Mouse (Mus musculus) cerebellum, adult 2 months (tissue): ENCODE measurements around the gene Tnip2. TPM values are rescaled to one million over a fixed set of nuclear protein-coding genes. Genes with fewer than 3 reads are reported as not detected.
A peak's percentile ranks its signal among the peaks of the same experiment; 100 is the strongest.

Experiments used
- DNase-seq, 2 experiments: peaks; one replicate each; pipeline ENCODE4 v3.0.0; 2021
- H3K27ac ChIP-seq: fragments of 200-500 bp; 2 replicates; pipeline ENCODE4 v1.5.1; 2012; ENCODE audit warnings: low read length, control low read depth, inconsistent platforms; ENCODE audit not compliant: insufficient read depth
- H3K27me3 ChIP-seq: fragments of 200-500 bp; 2 replicates; pipeline ENCODE4 v1.6.1; 2012; ENCODE audit warnings: inconsistent platforms, mild to moderate bottlenecking, low read length, moderate library complexity; ENCODE audit not compliant: control insufficient read depth, insufficient read depth
- H3K4me1 ChIP-seq: fragments of 200-500 bp; 2 replicates; pipeline ENCODE4 v1.6.1; 2011; ENCODE audit warnings: low read length; ENCODE audit not compliant: control insufficient read depth, insufficient read depth
- H3K4me3 ChIP-seq: fragments of 200-500 bp; replicated peaks from 2 replicates; pipeline ENCODE3; 2011; ENCODE audit warnings: mild to moderate bottlenecking, low read depth, low read length, control low read depth; ENCODE audit not compliant: insufficient read depth
- CTCF ChIP-seq: fragments of 200-500 bp; IDR thresholded peaks from 2 replicates; pipeline ENCODE4 v1.5.1; 2011; ENCODE audit warnings: low read depth, mild to moderate bottlenecking, control low read depth, low read length, moderate library complexity, borderline replicate concordance; ENCODE audit not compliant: insufficient read depth
- POLR2A ChIP-seq: fragments of 200-500 bp; IDR thresholded peaks from 2 replicates; pipeline ENCODE4 v1.6.1; 2011; ENCODE audit warnings: low read length, control low read depth, borderline replicate concordance; ENCODE audit not compliant: insufficient read depth
- WGBS: fragments of 180-500 bp; shearing (Covaris S2); methylation state at CpG from one replicate; pipeline ENCODE4 v1.1.7; 2018; 5-methylcytosine and 5-hydroxymethylcytosine counted together
- polyA plus RNA-seq: library from polyadenylated mRNA; depleted of rRNA; stranded (reverse); fragments of >200 nt; gene quantifications from 2 replicates; pipeline ENCODE4 v1.2.3, GENCODE M21; 2012

Tnip2 gene
- polyA plus RNA-seq, 1 experiment = 10.0 TPM

DNA sequence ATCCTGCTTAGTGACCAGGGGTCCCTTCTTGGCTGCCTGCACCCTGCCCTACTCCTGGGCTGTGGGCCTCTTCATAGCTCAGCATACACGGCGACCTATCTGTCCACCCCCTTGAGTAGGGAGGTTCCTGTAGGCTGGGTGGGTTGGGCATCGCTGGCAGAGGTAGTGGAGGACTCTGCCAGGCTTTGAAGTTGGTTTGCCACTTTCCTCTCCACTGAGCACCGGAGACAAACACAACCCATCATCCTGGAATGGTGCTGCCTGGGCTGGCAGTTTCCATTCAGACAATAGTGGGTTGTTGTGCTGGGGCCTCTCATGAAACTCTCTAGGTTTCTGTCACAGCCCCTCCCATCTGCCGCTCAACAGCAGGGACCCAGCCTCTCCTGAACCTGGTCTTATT is 16.3 kb upstream of the Tnip2 start:
- no peaks in the 10 kb centered on the region for H3K27me3 ChIP-seq
- H3K27ac ChIP-seq = no peak overlapping the region
- H3K4me3 ChIP-seq = no peak overlapping the region
- TF ChIP-seq CTCF (no peak), POLR2A (no peak)
- DNase-seq = no peak
- 0 out of 2 replicates have a peak, but pooled peaks cover under 1% of the 10 kb centered on the region for H3K4me1 ChIP-seq
- WGBS = 38% methylated on average over 5 of the region's 5 CpGs

DNA sequence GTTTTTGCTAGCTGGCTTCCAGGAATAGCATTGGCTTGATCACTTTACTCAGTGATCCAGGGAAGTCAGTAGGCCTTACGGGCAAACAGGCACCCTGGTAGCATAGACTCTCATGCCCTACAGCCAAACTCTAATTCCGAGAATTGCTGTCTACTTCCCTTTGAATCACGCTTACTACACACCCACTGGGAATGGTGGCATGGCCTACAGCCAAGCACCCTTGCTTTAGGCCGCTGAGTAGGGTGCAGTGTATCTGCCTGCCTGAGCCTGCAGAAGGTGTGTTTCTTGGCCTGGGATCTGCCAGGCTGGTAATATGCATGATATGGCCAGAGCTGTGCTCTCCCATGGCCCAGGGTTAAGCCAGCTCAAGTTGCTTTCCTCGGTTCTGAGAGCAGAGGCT is 14.9 kb upstream of the Tnip2 start:
- 75% methylated on average over 5 of the region's 5 CpGs for WGBS
- DNase-seq = no peak
- Histone ChIP-seq H3K4me3 (no peak overlapping the region), H3K27ac (no peak overlapping the region), H3K27me3 (no peaks in the 10 kb centered on the region), H3K4me1 (no peaks in the 10 kb centered on the region)
- TF ChIP-seq CTCF (no peak), POLR2A (no peak)

DNA sequence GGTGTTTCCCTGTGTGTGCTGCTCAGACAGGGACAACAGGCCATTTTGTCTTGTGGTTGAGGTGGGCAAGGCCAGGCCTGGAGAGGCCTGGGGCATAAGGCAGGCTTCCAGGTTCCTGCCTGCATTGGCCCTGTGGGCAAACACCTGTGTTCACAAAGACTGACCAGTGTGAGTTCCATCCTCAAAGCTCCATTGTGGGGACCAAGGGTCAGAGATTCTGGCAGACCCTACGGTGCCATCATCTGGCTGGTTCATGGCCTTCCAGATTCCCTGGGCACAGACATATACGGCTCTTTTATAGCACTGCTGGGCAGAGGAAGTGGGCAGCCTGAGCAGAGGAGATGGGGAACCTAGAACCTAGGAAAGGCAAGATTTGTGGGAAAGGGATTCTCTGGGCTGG is 13.6 kb upstream of the Tnip2 start:
- no peak for DNase-seq
- Histone ChIP-seq H3K4me1 (no peaks in the 10 kb centered on the region), H3K27me3 (no peaks in the 10 kb centered on the region), H3K4me3 (no peak overlapping the region), H3K27ac (no peak overlapping the region)
- whole genome bisulfite sequencing = 83% methylated on average over 2 of the region's 2 CpGs
- no peak for TF ChIP-seq CTCF
- no peak for TF ChIP-seq POLR2A

DNA sequence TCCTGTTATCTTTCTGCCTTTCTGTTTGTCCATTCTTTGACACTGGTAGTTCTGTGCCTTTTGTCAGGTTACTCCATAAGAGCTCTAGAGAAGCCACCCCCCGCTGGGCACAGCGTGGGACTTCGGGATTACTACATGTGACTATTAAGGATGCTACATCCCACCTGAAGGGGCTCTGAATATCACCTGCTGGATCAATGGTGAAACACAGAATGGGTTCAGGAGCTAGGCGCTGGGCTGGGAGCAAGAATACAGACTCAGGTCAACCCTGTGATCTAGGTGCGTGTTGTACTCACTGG is 12.6 kb upstream of the Tnip2 start:
- 52% methylated on average over 5 of the region's 5 CpGs for WGBS
- TF ChIP-seq POLR2A = no peak
- TF ChIP-seq CTCF = no peak

DNA sequence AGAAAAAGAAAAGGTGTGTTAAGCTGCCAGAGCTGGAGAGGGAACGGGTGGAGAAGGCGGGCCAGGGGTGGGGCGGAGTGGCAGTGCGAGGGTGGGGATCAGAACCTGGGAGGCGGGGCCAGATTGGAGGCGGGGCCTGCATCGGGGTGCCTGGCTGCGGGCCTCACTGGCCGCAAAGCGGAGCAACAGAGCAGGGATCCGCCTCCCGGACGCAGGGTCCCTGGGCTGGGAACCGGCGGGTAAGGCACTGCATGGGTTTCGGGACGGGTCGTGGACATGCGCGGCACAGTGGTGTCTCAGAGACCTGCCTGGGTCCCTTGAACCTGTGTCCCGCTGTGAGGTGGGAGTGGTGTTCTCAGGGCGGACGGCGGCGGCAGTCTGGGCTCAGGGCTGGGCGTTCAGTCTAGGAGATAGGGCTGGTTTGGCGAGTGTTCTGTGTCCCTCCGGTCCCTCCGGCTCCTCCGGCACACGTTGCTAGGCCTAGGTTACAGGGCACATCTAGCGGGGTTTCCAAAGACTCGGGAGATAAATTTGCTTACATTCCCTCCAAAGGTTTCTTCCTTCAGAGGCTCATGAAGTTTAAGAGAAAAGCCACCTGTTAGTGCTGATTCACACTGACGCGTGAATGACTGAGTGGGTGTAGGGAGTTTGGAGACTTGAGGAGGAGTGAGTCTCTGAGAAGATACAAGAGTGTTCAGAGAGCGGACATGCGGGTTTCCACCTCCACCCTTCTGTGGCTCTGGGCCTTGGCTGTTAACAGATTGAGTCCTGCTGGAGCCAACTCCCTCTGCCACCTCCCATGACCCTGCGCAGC is 12.1 kb upstream of the Tnip2 start, which contains the start of gene Sh3bp2:
Sh3bp2 (plus strand) TSS at position 176 of the 814 bp plus-strand sequence.
- H3K4me3 ChIP-seq = peak within 1 kb of the TSS; percentile 60
- H3K27ac ChIP-seq = no peak within 1 kb of the TSS
- no peaks in the 10 kb centered on the region for H3K4me1 ChIP-seq
- no peaks in the 10 kb centered on the region for H3K27me3 ChIP-seq
- DNase-seq = peak; percentile 84 to 87
- TF ChIP-seq POLR2A (no peak), CTCF (no peak)
- 4% methylated on average over 38 of the region's 38 CpGs for WGBS

More for the DNA sequence above, 12.6 kb upstream of the Tnip2 start:
- DNase-seq = no peak
- Histone ChIP-seq H3K27me3 (no peaks in the 10 kb centered on the region), H3K4me1 (no peaks in the 10 kb centered on the region), H3K4me3 (no peak overlapping the region), H3K27ac (no peak overlapping the region)

DNA sequence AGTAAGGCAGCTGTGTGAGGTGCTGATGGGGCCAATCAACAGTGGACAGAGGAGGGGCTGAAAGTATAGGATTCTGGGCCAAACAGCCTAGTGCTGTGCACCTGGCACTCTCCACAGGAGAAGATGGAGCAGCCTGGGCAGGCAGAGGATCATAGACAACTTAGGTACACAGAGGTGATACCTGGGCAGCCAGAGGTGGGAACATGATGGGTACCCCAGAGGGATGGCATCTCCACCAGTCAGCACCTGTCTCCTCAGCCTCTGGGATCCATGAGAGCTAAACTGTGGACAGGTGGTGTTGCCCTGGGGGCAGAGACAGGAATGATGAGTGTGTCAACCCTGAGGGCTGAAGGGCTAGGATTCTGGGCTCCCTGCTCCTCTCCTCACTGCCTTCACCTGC is 10.7 kb upstream of the Tnip2 start:
- TF ChIP-seq POLR2A (no peak), CTCF (no peak)
- Histone ChIP-seq H3K4me1 (no peaks in the 10 kb centered on the region), H3K27me3 (no peaks in the 10 kb centered on the region), H3K27ac (no peak overlapping the region), H3K4me3 (no peak overlapping the region)
- no peak for DNase-seq

DNA sequence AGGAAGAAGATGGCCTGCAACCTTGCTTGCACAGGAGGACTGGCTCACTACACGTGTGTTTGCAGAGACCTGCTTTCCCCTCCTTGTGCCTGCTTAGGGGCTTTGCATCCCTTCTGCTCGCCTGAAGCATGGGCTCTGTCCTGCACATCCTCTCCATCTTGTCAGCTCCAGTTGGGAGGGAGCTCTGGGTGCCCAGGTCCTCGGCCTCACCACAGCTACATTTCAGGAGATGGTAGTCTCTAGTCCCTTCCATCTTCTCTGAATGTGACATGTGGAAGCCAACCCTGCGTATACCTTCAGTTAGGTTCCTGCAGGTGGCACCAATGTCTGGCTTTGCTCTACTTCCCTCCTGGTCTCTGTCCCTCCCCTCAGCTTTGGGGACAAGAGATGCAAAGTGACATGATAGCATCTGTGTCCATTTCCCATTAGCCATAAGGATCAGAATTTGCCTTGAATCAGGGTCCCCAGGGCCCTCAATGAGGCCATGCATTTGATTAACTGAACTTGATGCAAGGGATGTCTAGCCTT is 10.2 kb upstream of the Tnip2 start:
- Histone ChIP-seq H3K4me1 (no peaks in the 10 kb centered on the region), H3K27me3 (no peaks in the 10 kb centered on the region), H3K4me3 (no peak overlapping the region), H3K27ac (no peak overlapping the region)
- WGBS = 79% methylated on average over 4 of the region's 4 CpGs
- DNase-seq = no peak
- no peak for TF ChIP-seq CTCF
- TF ChIP-seq POLR2A = no peak

DNA sequence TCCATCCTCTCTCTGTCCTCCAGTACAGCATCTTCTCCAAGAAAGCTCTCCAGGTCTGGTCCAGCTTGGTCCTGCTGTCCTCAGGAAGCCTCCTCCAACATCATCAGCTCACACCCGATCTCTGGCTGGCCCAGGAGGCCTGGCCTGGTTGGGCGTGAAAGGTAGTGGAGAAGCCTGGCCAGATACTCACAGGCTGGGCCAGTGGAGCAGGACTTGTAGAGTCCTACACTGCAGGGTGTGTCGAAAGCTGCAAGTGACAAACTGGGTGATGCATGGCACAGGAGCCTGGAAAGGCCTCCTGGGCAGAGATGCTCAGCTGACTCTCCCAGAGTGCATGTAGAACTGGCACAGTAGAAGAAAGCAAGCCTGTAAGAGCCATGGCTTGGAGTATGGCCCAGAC is 7.5 kb upstream of the Tnip2 start:
- DNase-seq = no peak
- Histone ChIP-seq H3K4me1 (no peaks in the 10 kb centered on the region), H3K27ac (no peak overlapping the region), H3K4me3 (no peak overlapping the region), H3K27me3 (no peaks in the 10 kb centered on the region)
- TF ChIP-seq POLR2A = no peak
- no peak for TF ChIP-seq CTCF
- WGBS = 89% methylated on average over 3 of the region's 3 CpGs

DNA sequence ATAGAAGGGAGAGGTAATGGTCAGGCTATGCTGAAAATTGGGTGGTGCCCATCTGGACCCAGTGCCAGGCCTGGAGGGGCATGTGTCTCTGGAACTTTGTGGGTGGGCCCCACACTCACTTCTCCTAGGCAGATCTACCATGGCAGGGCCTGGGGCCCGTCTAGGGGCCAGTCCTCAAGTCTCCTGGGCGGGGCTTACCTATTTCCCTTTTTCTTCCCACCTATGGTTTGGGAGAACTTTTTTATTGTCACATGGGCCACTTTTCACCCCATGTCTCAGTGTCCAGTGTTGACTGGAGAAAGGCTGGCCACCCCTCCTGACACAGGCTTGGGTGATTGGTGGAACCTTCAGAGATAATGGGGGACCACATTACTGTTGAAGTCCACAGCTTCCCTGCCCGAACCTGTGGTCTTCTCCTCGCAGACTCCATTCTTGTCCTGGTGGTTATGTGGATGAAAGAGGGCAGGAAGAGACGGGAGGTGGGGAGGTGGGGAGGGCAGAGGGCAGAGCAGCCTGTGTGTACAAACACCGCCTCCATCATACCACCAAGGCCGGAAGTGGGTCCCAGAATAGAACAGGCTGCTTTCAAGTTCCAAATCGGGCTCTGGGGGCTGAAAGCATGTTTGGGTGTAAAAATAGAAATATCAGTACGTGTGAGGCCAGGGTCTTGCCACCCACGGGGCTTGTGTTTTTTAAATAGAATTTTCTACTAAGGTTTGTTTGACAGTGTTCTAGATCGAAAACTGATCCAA is 6.8 kb upstream of the Tnip2 start:
- WGBS = 76% methylated on average over 11 of the region's 11 CpGs
- no peaks in the 10 kb centered on the region for H3K27me3 ChIP-seq
- no peak overlapping the region for H3K4me3 ChIP-seq
- TF ChIP-seq POLR2A (no peak), CTCF (no peak)
- H3K27ac ChIP-seq = no peak overlapping the region
- no peak for DNase-seq
- no peaks in the 10 kb centered on the region for H3K4me1 ChIP-seq
